Mouse (Mus musculus) erythroblast, embryonic 14.5 days (primary cell): ENCODE data around the gene Exosc2.

ENCODE experiments used
- GATA1 ChIP-seq: IDR thresholded peaks from 2 replicates; pipeline ENCODE4 v1.6.1; 2012; ENCODE audit warnings: low read length, inconsistent platforms, mixed read lengths
- TAL1 ChIP-seq: IDR thresholded peaks from 3 replicates; pipeline ENCODE4 v1.6.1; 2012; ENCODE audit warnings: low read length, inconsistent platforms, mixed read lengths

DNA sequence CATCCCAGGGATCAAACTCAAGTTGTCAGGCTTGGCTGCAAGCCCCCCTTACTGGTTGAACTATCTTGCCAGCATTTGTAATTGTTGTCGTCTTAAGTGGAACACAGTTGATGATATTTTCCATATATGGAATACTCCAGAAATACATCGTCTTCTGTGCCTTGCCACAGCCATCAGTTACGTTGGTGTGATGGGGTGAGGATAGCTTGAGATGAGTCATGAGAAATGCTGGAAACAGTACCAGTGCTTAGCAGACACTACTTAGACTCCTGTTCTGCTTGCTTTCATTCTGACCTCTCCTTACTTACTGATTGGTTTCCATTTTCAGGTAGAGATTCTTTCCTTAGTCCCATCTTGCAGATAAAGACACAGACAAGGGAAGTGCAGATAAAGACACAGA is 37.0 kb upstream of the Exosc2 start:
- no peak for TF ChIP-seq GATA1
- TF ChIP-seq TAL1: no peak
